Mouse (Mus musculus) midbrain, embryonic 13.5 days (tissue): ENCODE measurements around the gene Colq. TPM values are rescaled to one million over a fixed set of nuclear protein-coding genes. Genes with fewer than 3 reads are reported as not detected.

Experiments
- ATAC-seq: fragments of 200-750 bp; cut with Nextera tagmentation; 2 replicates; pipeline ENCODE4 v1.8.0; 2017; ENCODE audit warnings: mild to moderate bottlenecking, moderate TSS enrichment, moderate library complexity
- H3K27ac ChIP-seq: fragments of 300-500 bp; sonication (generic); 2 replicates; pipeline ENCODE4 v1.5.1; 2015; ENCODE audit warnings: inconsistent platforms, mild to moderate bottlenecking, moderate library complexity
- H3K27me3 ChIP-seq: fragments of 300-500 bp; sonication (generic); 2 replicates; pipeline ENCODE4 v1.6.1; 2015; ENCODE audit warnings: mild to moderate bottlenecking, inconsistent platforms
- H3K36me3 ChIP-seq: fragments of 300-500 bp; sonication (generic); 2 replicates; pipeline ENCODE4 v1.6.1; 2015; ENCODE audit warnings: mild to moderate bottlenecking, inconsistent platforms
- H3K4me1 ChIP-seq: fragments of 300-500 bp; sonication (generic); replicated peaks from 2 replicates; pipeline ENCODE4 v1.6.1; 2015; ENCODE audit warnings: inconsistent platforms
- H3K4me2 ChIP-seq: fragments of 300-500 bp; sonication (generic); replicated peaks from 2 replicates; pipeline ENCODE4 v1.6.1; 2015; ENCODE audit warnings: moderate library complexity, mild to moderate bottlenecking, inconsistent platforms
- H3K4me3 ChIP-seq: fragments of 300-500 bp; sonication (generic); replicated peaks from 2 replicates; pipeline ENCODE4 v1.5.1; 2015; ENCODE audit warnings: mild to moderate bottlenecking, inconsistent platforms
- H3K9ac ChIP-seq: fragments of 300-500 bp; sonication (generic); replicated peaks from 2 replicates; pipeline ENCODE4 v1.6.1; 2015; ENCODE audit warnings: mild to moderate bottlenecking, inconsistent platforms
- H3K9me3 ChIP-seq: fragments of 300-500 bp; sonication (generic); 2 replicates; pipeline ENCODE4 v1.6.1; 2016; ENCODE audit warnings: mild to moderate bottlenecking, inconsistent platforms
- WGBS: fragments of 180-500 bp; shearing (Covaris S2); methylation state at CpG from one replicate; pipeline ENCODE4 v1.1.7; 2015; 5-methylcytosine and 5-hydroxymethylcytosine counted together
- polyA plus RNA-seq: library from polyadenylated mRNA; unstranded; fragments of >200 nt; fragmentation: Nextera tagmentation; extraction: Ambion mirVana; gene quantifications from 2 replicates; pipeline ENCODE4 v1.2.1, GENCODE M21; 2015

The Colq gene
- polyA plus RNA-seq, 1 experiment from 2014 or later = not detected

GRCm38 (mm10) chr14:31555963-31556434 lies 35.1 kb downstream of the Colq start:
- Histone ChIP-seq H3K9ac (no peak overlapping the region), H3K27me3 (no peaks in the 10 kb centered on the region), H3K9me3 (no peaks in the 10 kb centered on the region), H3K4me2 (no peak overlapping the region), H3K4me1 (no peaks in the 10 kb centered on the region), H3K27ac (no peak overlapping the region), H3K36me3 (no peaks in the 10 kb centered on the region), H3K4me3 (no peak overlapping the region)
- no peak for ATAC-seq
- 80% methylated on average over 14 of the region's 14 CpGs for WGBS

- no peaks in the 10 kb centered on the region for H3K36me3 ChIP-seq
- no peak for ATAC-seq
- no peaks in the 10 kb centered on the region for H3K27me3 ChIP-seq
- H3K9ac ChIP-seq = no peak overlapping the region
- no peaks in the 10 kb centered on the region for H3K4me1 ChIP-seq
- no peak overlapping the region for H3K4me3 ChIP-seq
- H3K27ac ChIP-seq = no peak overlapping the region
- H3K9me3 ChIP-seq = no peaks in the 10 kb centered on the region
- 94% methylated on average over 7 of the region's 7 CpGs for WGBS
- H3K4me2 ChIP-seq = no peak overlapping the region
Measured at GRCm38 (mm10) chr14:31555021-31555420, 36.1 kb downstream of the Colq start.

GRCm38 (mm10) chr14:31543885-31544442 lies 47.2 kb downstream of the Colq start:
- Histone ChIP-seq H3K4me2 (no peak overlapping the region), H3K9ac (no peak overlapping the region), H3K4me3 (no peak overlapping the region), H3K27me3 (no peaks in the 10 kb centered on the region), H3K9me3 (no peaks in the 10 kb centered on the region), H3K27ac (no peak overlapping the region), H3K4me1 (no peaks in the 10 kb centered on the region), H3K36me3 (no peaks in the 10 kb centered on the region)
- no peak for ATAC-seq
- 86% methylated on average over 11 of the region's 11 CpGs for WGBS

- H3K36me3 ChIP-seq = no peaks in the 10 kb centered on the region
- 82% methylated on average over 6 of the region's 6 CpGs for WGBS
- H3K27ac ChIP-seq = no peak overlapping the region
- H3K4me2 ChIP-seq = no peak overlapping the region
- H3K9ac ChIP-seq = no peak overlapping the region
- no peaks in the 10 kb centered on the region for H3K4me1 ChIP-seq
- no peaks in the 10 kb centered on the region for H3K9me3 ChIP-seq
- ATAC-seq = no peak
- no peaks in the 10 kb centered on the region for H3K27me3 ChIP-seq
- no peak overlapping the region for H3K4me3 ChIP-seq
Measured at GRCm38 (mm10) chr14:31537298-31537697, 53.8 kb downstream of the Colq start.

GRCm38 (mm10) chr14:31532656-31533055 lies 58.5 kb downstream of the Colq start:
- Histone ChIP-seq H3K27ac (no peak overlapping the region), H3K36me3 (no peaks in the 10 kb centered on the region), H3K4me1 (no peaks in the 10 kb centered on the region), H3K4me2 (no peak overlapping the region), H3K9me3 (no peaks in the 10 kb centered on the region), H3K9ac (no peak overlapping the region), H3K4me3 (no peak overlapping the region), H3K27me3 (no peaks in the 10 kb centered on the region)
- WGBS = 57% methylated on average over 3 of the region's 3 CpGs
- ATAC-seq = no peak

GRCm38 (mm10) chr14:31531506-31532148 lies 59.5 kb downstream of the Colq start:
- Histone ChIP-seq H3K4me3 (no peak overlapping the region), H3K36me3 (no peaks in the 10 kb centered on the region), H3K9me3 (no peaks in the 10 kb centered on the region), H3K27ac (no peak overlapping the region), H3K27me3 (no peaks in the 10 kb centered on the region), H3K4me2 (no peak overlapping the region), H3K9ac (no peak overlapping the region), H3K4me1 (no peaks in the 10 kb centered on the region)
- no peak for ATAC-seq
- WGBS = 77% methylated on average over 12 of the region's 12 CpGs

GRCm38 (mm10) chr14:31530847-31531246 lies 60.3 kb downstream of the Colq start:
- Histone ChIP-seq H3K36me3 (no peaks in the 10 kb centered on the region), H3K27me3 (no peaks in the 10 kb centered on the region), H3K27ac (no peak overlapping the region), H3K9me3 (no peaks in the 10 kb centered on the region), H3K4me1 (no peaks in the 10 kb centered on the region), H3K4me3 (no peak overlapping the region), H3K4me2 (no peak overlapping the region), H3K9ac (no peak overlapping the region)
- no peak for ATAC-seq
- WGBS = 94% methylated on average over 4 of the region's 4 CpGs

- WGBS = 80% methylated on average over 7 of the region's 7 CpGs
- ATAC-seq = no peak
- Histone ChIP-seq H3K4me3 (no peak overlapping the region), H3K9ac (no peak overlapping the region), H3K4me2 (no peak overlapping the region), H3K36me3 (no peaks in the 10 kb centered on the region), H3K9me3 (no peaks in the 10 kb centered on the region), H3K27ac (no peak overlapping the region), H3K4me1 (no peaks in the 10 kb centered on the region), H3K27me3 (no peaks in the 10 kb centered on the region)
Measured at GRCm38 (mm10) chr14:31525040-31525810, 65.9 kb downstream of the Colq start.

- H3K27me3 ChIP-seq = no peaks in the 10 kb centered on the region
- no peak overlapping the region for H3K9ac ChIP-seq
- H3K4me2 ChIP-seq = no peak overlapping the region
- no peak overlapping the region for H3K27ac ChIP-seq
- no peak for ATAC-seq
- H3K36me3 ChIP-seq = no peaks in the 10 kb centered on the region
- no peaks in the 10 kb centered on the region for H3K4me1 ChIP-seq
- no peak overlapping the region for H3K4me3 ChIP-seq
- 68% methylated on average over 2 of the region's 2 CpGs for WGBS
- no peaks in the 10 kb centered on the region for H3K9me3 ChIP-seq
Measured at GRCm38 (mm10) chr14:31521318-31521717, 69.8 kb downstream of the Colq start.

GRCm38 (mm10) chr14:31519165-31519564 lies 72.0 kb downstream of the Colq start:
- 0 out of 2 replicates have a peak, but pooled peaks cover 4% of the 10 kb centered on the region for H3K9me3 ChIP-seq
- no peak overlapping the region for H3K4me3 ChIP-seq
- H3K36me3 ChIP-seq = no peaks in the 10 kb centered on the region
- 58% methylated on average over 3 of the region's 3 CpGs for WGBS
- H3K27ac ChIP-seq = no peak overlapping the region
- H3K4me1 ChIP-seq = no peaks in the 10 kb centered on the region
- no peak overlapping the region for H3K9ac ChIP-seq
- no peaks in the 10 kb centered on the region for H3K27me3 ChIP-seq
- no peak overlapping the region for H3K4me2 ChIP-seq
- no peak for ATAC-seq

GRCm38 (mm10) chr14:31515895-31516294 lies 75.2 kb downstream of the Colq start:
- WGBS = 92% methylated on average over 2 of the region's 2 CpGs
- H3K27me3 ChIP-seq = no peaks in the 10 kb centered on the region
- H3K27ac ChIP-seq = no peak overlapping the region
- no peak overlapping the region for H3K4me2 ChIP-seq
- H3K4me1 ChIP-seq = no peaks in the 10 kb centered on the region
- no peak for ATAC-seq
- no peak overlapping the region for H3K4me3 ChIP-seq
- 0 out of 2 replicates have a peak, but pooled peaks cover 4% of the 10 kb centered on the region for H3K9me3 ChIP-seq
- H3K36me3 ChIP-seq = peaks cover 4% of the 10 kb centered on the region; the same call in 1 of the 2 replicates
- no peak overlapping the region for H3K9ac ChIP-seq

GRCm38 (mm10) chr14:31510322-31510721 lies 80.8 kb downstream of the Colq start:
- no peak for ATAC-seq
- WGBS = 95% methylated on average over 3 of the region's 3 CpGs
- Histone ChIP-seq H3K36me3 (peaks cover 49% of the 10 kb centered on the region), H3K9me3 (0 out of 2 replicates have a peak, but pooled peaks cover 4% of the 10 kb centered on the region), H3K27ac (no peak overlapping the region), H3K4me3 (no peak overlapping the region), H3K4me2 (no peak overlapping the region), H3K4me1 (no peaks in the 10 kb centered on the region), H3K27me3 (no peaks in the 10 kb centered on the region), H3K9ac (no peak overlapping the region)
